Mouse (Mus musculus): ENCODE data around the gene Sdk1. TPM values are rescaled to one million over a fixed set of nuclear protein-coding genes. Genes with fewer than 3 reads are reported as not detected.
"Not testable (repeated sequence)": the region's sequence is repeated elsewhere in the genome, so short reads cannot be mapped to it uniquely, and the experiment has no call there.

Sdk1 gene
- polyA plus RNA-seq, 1 experiment from 2014 or later: 2.7 TPM

DNA sequence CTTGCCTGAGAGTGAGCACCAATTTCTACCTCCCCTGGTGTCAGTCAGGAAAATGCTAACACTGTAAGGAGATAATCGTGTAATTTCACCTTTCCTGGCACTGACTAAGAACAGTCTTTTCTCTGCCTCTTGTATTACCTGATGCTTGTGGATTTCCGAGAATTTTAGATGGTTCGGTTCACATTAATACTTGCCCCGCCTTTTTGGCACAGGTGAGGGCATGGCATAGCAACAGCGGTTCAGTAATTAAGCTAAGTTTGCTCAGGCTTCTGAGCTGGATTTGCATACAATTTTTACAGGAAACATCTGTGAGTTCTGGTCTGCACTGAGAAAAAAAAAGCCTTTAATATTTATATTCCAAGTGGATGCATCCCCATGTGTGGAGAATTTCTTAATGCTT is 350.0 kb downstream of the Sdk1 start:
- Histone ChIP-seq H3K4me3 (no peak overlapping the region), H3K4me1 (no peaks in the 10 kb centered on the region), H3K36me3 (no peaks in the 10 kb centered on the region), H3K27ac (no peak overlapping the region), H3K27me3 (no peaks in the 10 kb centered on the region), H3K9ac (no peak overlapping the region), H3K4me2 (replicated peaks) (no peak overlapping the region), H3K9me3 (no peaks in the 10 kb centered on the region; the same call in 1 of the 2 replicates)
- WGBS: 79% methylated on average over 5 of the region's 5 CpGs
- ATAC-seq (ENCODE audit: low FRiP score, low read depth): no peak

DNA sequence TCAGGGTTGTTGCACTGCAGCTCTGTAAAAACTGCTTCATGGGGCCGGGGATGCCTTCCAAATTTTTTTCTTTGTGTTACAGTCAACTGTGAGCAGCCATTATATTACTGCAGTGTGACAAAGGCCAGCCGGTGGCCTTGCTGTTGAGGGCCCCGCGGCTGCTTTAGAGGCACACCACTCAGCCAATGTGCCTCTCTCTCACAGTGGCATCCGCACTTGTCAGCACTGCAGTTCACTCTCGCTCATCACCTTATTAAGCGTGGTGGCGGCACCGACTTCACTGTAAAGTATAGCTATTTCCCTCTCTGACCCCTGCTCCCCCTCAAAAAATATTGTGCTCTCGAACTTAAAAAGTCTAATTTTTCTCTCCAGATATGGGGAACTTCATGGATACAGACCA is 371.4 kb downstream of the Sdk1 start:
- no peak overlapping the region for H3K9ac ChIP-seq

DNA sequence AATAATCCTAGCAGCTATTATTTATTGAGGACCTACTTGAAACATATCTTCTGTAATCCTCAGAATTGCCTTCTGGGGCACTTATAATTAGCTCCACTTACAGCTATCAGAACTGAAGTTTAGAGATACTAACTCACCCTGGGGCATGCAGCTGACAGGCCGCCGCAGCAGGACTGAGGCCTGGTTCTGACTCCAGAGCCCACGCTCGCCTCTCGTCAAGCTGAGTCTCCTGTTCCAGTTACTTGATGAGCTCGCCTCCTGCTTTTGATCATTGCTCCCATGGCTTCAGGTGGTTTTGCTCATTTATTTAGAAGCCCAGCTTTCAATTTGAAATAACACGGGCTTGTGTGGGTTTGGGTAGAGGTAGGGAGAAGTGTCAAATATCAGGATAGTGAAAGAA is 374.5 kb downstream of the Sdk1 start:
- Histone ChIP-seq H3K27me3 (peaks cover 52% of the 10 kb centered on the region), H3K4me2 (replicated peaks) (no peak overlapping the region), H3K27ac (no peak overlapping the region), H3K9me3 (no peaks in the 10 kb centered on the region), H3K4me3 (no peak overlapping the region), H3K9ac (no peak overlapping the region), H3K36me3 (no peaks in the 10 kb centered on the region), H3K4me1 (peaks cover 18% of the 10 kb centered on the region; the same call in 1 of the 2 replicates)
- ATAC-seq (ENCODE audit: low FRiP score, low read depth): no peak
- WGBS: 20% methylated on average over 7 of the region's 7 CpGs

More for the DNA sequence above, 371.4 kb downstream of the Sdk1 start:
- no peak for ATAC-seq (ENCODE audit: low FRiP score, low read depth)
- Histone ChIP-seq H3K27ac (no peak overlapping the region), H3K36me3 (no peaks in the 10 kb centered on the region), H3K4me1 (peaks cover 5% of the 10 kb centered on the region; the same call in 1 of the 2 replicates), H3K4me3 (no peak overlapping the region), H3K4me2 (replicated peaks) (no peak overlapping the region), H3K9me3 (no peaks in the 10 kb centered on the region), H3K27me3 (peaks cover 38% of the 10 kb centered on the region)
- 62% methylated on average over 10 of the region's 10 CpGs for WGBS

DNA sequence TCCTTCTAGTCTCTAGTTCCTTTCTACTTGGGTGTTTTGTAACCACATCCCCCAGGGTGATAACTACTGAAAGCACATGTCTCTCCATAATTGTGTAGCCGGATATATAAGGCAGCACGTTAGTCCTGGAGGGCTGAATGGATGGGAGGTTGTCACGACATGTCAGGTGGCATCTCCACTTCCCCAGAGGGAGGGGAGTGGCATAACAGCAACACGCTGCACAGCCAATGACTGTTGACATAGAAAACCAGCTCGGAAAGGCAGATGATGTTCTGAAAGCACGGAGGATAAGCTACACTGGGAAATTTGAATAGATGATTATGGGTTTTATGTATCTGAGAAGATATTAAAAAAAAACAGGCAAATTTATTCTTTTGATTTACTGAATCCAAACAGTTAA is 376.4 kb downstream of the Sdk1 start:
- no peak for ATAC-seq (ENCODE audit: low FRiP score, low read depth)
- no peak overlapping the region for H3K4me3 ChIP-seq

DNA sequence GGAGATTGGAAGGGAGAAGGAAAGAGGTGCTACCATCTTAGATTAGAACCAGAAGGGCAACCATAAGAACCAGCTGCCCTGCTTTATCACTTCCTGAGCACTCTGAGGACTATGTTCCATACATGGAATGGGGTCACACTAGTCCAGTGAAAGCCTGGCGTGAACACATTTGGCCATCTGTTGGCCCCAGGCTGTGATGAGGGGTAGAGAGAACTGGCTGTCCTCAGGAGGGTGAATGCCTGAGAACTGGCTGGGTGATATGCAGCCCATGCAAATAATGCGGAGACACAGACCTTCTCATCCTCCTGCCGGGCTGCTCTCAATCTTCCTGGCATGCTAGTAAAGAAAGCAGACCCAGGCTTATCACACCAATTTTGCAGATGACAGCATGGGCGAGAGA is 384.1 kb downstream of the Sdk1 start:
- Histone ChIP-seq H3K27ac (no peak overlapping the region), H3K36me3 (no peaks in the 10 kb centered on the region), H3K27me3 (peaks cover 23% of the 10 kb centered on the region), H3K9me3 (0 out of 2 replicates have a peak, but pooled peaks cover 7% of the 10 kb centered on the region), H3K4me1 (no peaks in the 10 kb centered on the region), H3K4me3 (no peak overlapping the region), H3K9ac (no peak overlapping the region), H3K4me2 (replicated peaks) (no peak overlapping the region)
- 73% methylated on average over 4 of the region's 4 CpGs for WGBS
- ATAC-seq (ENCODE audit: low FRiP score, low read depth): no peak

More for the DNA sequence above, 376.4 kb downstream of the Sdk1 start:
- H3K4me2 ChIP-seq (replicated peaks): no peak overlapping the region
- no peaks in the 10 kb centered on the region for H3K9me3 ChIP-seq
- H3K36me3 ChIP-seq: no peaks in the 10 kb centered on the region
- no peak overlapping the region for H3K9ac ChIP-seq
- H3K27me3 ChIP-seq: peaks cover 64% of the 10 kb centered on the region
- H3K4me1 ChIP-seq: peaks cover 18% of the 10 kb centered on the region; the same call in 1 of the 2 replicates
- no peak overlapping the region for H3K27ac ChIP-seq
- WGBS: 66% methylated on average over 6 of the region's 6 CpGs

DNA sequence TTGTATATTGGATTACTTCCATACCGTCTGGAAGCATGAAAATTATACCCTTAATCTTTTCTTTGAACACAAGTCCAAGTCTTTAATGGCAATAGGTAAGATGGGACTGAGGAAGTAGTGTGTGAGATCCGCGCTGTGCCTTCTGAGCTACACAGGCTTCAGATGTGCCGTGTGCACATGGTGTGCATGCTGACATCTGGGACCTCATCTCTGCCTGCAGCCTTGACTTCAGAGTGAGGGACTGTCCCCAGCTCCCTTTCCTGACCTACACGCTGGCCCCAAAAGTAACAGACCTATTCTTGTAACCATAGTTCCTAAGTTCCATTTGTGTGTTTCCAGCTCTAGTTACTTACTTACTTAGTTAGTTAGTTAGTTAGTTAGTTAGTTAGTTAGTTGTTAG is 390.4 kb downstream of the Sdk1 start:
- 0 out of 2 replicates have a peak, but pooled peaks cover 9% of the 10 kb centered on the region for H3K4me1 ChIP-seq
- H3K4me3 ChIP-seq: no peak overlapping the region
- no peaks in the 10 kb centered on the region; the same call in 1 of the 2 replicates for H3K27me3 ChIP-seq
- H3K4me2 ChIP-seq (replicated peaks): no peak overlapping the region
- no peak overlapping the region for H3K9ac ChIP-seq
- no peaks in the 10 kb centered on the region for H3K9me3 ChIP-seq
- 83% methylated on average over 5 of the region's 5 CpGs for WGBS
- H3K27ac ChIP-seq: no peak overlapping the region
- no peak for ATAC-seq (ENCODE audit: low FRiP score, low read depth)
- no peaks in the 10 kb centered on the region for H3K36me3 ChIP-seq

DNA sequence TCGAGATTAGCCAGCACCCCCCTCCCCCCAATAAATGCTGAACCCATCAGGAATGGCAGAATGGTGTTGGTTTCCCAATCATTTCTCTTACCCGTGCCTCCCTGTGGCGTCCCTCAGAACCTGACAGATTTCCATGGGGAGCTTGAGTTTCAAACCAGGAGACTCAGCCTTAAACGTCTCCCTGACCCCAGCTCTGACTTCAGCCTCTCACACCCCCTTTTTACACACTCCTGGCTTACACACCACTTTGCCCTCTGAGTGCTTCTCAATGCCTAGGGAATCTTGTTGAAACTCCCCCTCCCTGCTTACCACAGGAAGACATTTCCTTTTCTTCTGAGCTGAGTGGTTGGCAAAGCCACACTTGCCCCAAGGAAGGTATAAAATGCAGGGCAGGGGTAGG is 392.0 kb downstream of the Sdk1 start:
- Histone ChIP-seq H3K27ac (no peak overlapping the region), H3K9me3 (no peaks in the 10 kb centered on the region), H3K9ac (no peak overlapping the region), H3K27me3 (no peaks in the 10 kb centered on the region; the same call in 1 of the 2 replicates), H3K4me1 (0 out of 2 replicates have a peak, but pooled peaks cover 9% of the 10 kb centered on the region), H3K4me2 (replicated peaks) (no peak overlapping the region), H3K4me3 (no peak overlapping the region), H3K36me3 (no peaks in the 10 kb centered on the region)
- 61% methylated on average over 4 of the region's 4 CpGs for WGBS
- ATAC-seq (ENCODE audit: low FRiP score, low read depth): no peak

DNA sequence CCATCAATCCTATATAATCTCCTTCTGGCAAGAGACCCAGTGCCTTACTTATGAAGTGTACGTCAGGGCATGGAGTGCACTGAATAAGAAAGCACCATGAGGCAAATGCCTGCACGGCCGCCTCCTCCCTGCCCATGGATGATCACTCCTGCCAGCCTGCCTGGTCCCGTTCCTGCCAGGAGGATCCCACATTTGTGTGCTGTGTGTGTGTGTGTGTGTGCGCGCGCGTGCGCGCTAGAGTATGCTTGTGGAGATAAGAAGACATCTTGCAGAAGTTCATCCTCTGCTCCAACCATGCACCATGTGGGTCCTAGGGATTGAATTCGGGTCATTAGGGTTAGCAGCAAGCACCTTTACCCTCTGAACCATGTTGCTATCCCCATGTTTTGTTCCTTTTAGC is 395.1 kb downstream of the Sdk1 start:
- ATAC-seq (ENCODE audit: low FRiP score, low read depth): no peak
- WGBS: 95% methylated on average over 11 of the region's 11 CpGs

DNA sequence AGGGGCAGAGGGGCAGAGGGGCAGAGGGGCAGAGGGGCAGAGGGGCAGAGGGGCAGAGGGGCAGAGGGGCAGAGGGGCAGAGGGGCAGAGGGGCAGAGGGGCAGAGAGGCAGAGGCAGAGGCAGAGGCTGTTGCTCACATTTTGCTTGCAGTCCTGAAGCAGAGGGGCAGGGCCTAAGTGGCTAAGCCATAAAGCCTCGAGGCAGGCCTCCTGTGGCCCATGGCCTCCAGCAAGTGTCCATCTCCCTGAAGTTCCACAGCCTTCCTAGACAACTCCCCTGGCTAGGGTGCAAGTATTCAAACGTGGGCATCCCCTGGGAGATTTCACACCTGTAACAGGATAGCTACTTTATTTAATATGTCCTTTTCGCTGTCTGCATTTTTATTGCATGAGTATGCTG is 395.8 kb downstream of the Sdk1 start:
- not testable (repeated sequence) for H3K4me1 ChIP-seq; H3K27ac ChIP-seq; H3K27me3 ChIP-seq; H3K9me3 ChIP-seq; H3K9ac ChIP-seq; H3K36me3 ChIP-seq; H3K4me3 ChIP-seq; ATAC-seq (ENCODE audit: low FRiP score, low read depth); H3K4me2 ChIP-seq (replicated peaks)
- WGBS: 59% methylated on average over 3 of the region's 3 CpGs

More for the DNA sequence above, 395.1 kb downstream of the Sdk1 start:
- 0 out of 2 replicates have a peak, but pooled peaks cover 9% of the 10 kb centered on the region for H3K4me1 ChIP-seq
- H3K36me3 ChIP-seq: no peaks in the 10 kb centered on the region
- no peak overlapping the region for H3K4me3 ChIP-seq
- H3K27me3 ChIP-seq: no peaks in the 10 kb centered on the region
- no peak overlapping the region for H3K27ac ChIP-seq
- H3K9me3 ChIP-seq: no peaks in the 10 kb centered on the region
- no peak overlapping the region for H3K9ac ChIP-seq
- no peak overlapping the region for H3K4me2 ChIP-seq (replicated peaks)

DNA sequence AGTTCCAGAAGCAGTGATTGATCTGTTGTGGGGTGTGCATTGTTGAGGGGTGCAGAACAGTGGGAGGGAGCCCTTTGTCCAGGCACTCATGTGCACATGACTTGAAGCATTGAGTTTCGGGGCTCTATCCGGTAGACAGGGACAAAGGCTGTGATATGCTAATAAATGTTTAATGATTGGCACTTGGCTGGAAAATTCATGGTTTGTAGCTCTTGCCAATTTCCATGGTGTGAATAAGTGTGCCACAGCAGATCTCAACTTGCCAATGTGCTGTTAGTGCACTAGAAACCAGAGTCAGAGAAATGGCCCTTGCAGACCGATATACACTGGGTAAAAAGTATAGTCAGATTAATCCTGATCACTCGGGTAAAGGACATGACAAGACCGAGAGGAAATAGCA is 404.4 kb downstream of the Sdk1 start:
- H3K9me3 ChIP-seq: no peaks in the 10 kb centered on the region
- no peak overlapping the region for H3K27ac ChIP-seq
- H3K27me3 ChIP-seq: no peaks in the 10 kb centered on the region
- no peak overlapping the region for H3K4me3 ChIP-seq
- H3K4me2 ChIP-seq (replicated peaks): no peak overlapping the region
- no peak overlapping the region for H3K9ac ChIP-seq
- H3K36me3 ChIP-seq: no peaks in the 10 kb centered on the region
- 87% methylated on average over 5 of the region's 5 CpGs for WGBS
- H3K4me1 ChIP-seq: no peaks in the 10 kb centered on the region
- no peak for ATAC-seq (ENCODE audit: low FRiP score, low read depth)

DNA sequence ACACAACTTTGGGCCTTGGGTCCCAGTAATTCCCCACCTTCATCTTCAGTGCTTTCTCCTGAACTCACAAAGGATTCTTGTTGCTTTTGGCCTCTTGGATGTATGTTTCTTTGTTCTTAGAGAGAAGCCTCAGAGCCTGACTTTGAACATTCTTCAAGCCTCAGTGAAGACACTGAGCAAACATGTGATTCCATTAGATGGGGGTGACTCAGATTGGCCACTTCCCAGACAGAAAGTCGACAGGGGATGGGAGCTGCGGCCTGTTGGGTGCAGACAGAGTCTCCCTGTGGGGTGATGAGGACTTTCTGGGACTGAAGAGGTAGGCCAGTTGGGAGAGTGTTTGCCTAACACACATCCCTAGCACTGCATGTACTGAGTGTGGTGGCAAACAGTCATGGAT is 405.3 kb downstream of the Sdk1 start:
- Histone ChIP-seq H3K9me3 (no peaks in the 10 kb centered on the region), H3K4me2 (replicated peaks) (no peak overlapping the region), H3K27me3 (no peaks in the 10 kb centered on the region), H3K4me1 (no peaks in the 10 kb centered on the region), H3K27ac (no peak overlapping the region), H3K36me3 (no peaks in the 10 kb centered on the region), H3K9ac (no peak overlapping the region), H3K4me3 (no peak overlapping the region)
- no peak for ATAC-seq (ENCODE audit: low FRiP score, low read depth)
- 78% methylated on average over 2 of the region's 2 CpGs for WGBS

DNA sequence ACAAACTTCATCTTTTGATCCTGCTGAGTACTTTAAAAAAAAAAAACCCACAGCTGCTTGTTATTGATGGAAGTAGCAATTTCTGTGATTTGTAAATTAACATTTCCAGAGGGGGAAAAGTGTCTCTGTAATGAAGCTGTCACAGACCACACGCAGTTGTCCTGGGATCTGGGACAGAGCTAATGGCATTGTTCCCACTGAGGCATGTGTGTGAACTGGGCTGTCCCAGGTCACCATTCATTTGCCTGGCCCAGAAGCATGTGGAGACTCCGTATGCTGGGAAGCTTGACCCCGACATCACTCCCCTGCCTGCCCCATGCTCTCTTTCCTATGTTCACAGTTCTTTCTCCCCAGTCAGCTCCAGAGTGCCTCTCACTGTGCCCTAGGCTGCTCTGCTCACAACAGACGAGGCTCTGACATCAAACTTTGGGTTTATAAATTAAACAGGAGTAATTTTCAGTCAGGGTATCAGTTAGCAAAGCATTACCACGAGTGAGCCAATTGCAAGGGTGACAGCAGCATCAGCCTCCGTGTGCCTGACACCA is 408.6 kb downstream of the Sdk1 start:
- Histone ChIP-seq H3K9ac (no peak overlapping the region), H3K4me2 (replicated peaks) (no peak overlapping the region), H3K4me1 (no peaks in the 10 kb centered on the region), H3K27me3 (no peaks in the 10 kb centered on the region), H3K36me3 (no peaks in the 10 kb centered on the region), H3K9me3 (no peaks in the 10 kb centered on the region), H3K27ac (no peak overlapping the region), H3K4me3 (no peak overlapping the region)
- 55% methylated on average over 6 of the region's 6 CpGs for WGBS
- ATAC-seq (ENCODE audit: low FRiP score, low read depth): no peak

DNA sequence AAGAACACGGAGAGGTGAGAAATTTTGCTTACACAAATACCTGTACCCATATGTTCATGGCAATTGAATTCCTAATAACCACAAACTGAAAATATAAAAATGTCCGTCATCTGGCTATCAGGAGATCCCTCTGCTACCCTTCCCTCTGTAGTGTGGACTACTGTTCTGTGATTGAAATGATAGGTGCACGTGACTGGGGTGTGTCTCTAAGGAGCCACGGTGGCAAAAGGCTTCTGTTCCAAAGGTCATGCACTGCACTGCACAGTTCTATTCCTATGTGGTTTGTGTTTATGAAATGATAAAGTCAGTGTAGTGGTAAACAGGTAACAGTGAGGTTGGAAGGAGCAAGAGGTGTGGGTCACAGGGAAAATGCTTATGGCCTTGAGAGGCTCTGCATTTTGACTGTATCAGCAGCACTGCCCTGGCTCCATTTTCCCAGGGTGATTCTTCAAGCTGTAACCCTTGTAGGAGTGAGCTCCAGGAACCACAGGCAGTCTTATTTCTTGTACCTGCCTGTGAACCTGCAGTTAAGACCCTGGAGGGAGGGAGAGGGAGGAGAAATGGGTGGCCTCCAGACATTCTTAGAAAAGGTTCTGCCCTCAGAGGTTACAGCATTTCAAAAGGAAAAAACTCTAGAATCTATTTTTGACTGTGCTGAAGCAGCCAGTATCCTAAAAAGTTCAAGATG is 410.5 kb downstream of the Sdk1 start:
- Histone ChIP-seq H3K27me3 (no peaks in the 10 kb centered on the region), H3K27ac (no peak overlapping the region), H3K9me3 (no peaks in the 10 kb centered on the region), H3K4me3 (no peak overlapping the region), H3K4me2 (replicated peaks) (no peak overlapping the region), H3K4me1 (no peaks in the 10 kb centered on the region), H3K9ac (no peak overlapping the region), H3K36me3 (no peaks in the 10 kb centered on the region)
- WGBS: 85% methylated on average over 4 of the region's 4 CpGs
- no peak for ATAC-seq (ENCODE audit: low FRiP score, low read depth)
